Mouse (Mus musculus) embryonic facial prominence, embryonic 13.5 days (tissue): ENCODE measurements around the gene Zfpm1. TPM values are rescaled to one million over a fixed set of nuclear protein-coding genes. Genes with fewer than 3 reads are reported as not detected.

ENCODE experiments used
- ATAC-seq: fragments of 200-750 bp; cut with Nextera tagmentation; 2 replicates; pipeline ENCODE4 v1.8.0; 2017; ENCODE audit warnings: low read depth; ENCODE audit not compliant: insufficient number of reproducible peaks, insufficient read depth, low FRiP score, low TSS enrichment
- H3K27ac ChIP-seq: fragments of 300-500 bp; sonication (generic); 2 replicates; pipeline ENCODE4 v1.5.1; 2015; ENCODE audit warnings: moderate library complexity, mild to moderate bottlenecking, inconsistent platforms
- H3K27me3 ChIP-seq: fragments of 300-500 bp; sonication (generic); 2 replicates; pipeline ENCODE4 v1.6.1; 2015; ENCODE audit warnings: mild to moderate bottlenecking, inconsistent platforms
- H3K36me3 ChIP-seq: fragments of 300-500 bp; sonication (generic); 2 replicates; pipeline ENCODE4 v1.6.1; 2015; ENCODE audit warnings: mild to moderate bottlenecking, inconsistent platforms
- H3K4me1 ChIP-seq: fragments of 300-500 bp; sonication (generic); 2 replicates; pipeline ENCODE4 v1.6.1; 2015; ENCODE audit warnings: inconsistent platforms
- H3K4me2 ChIP-seq: fragments of 300-500 bp; sonication (generic); 2 replicates; pipeline ENCODE4 v1.6.1; 2015; ENCODE audit warnings: moderate library complexity, mild to moderate bottlenecking, inconsistent platforms
- H3K4me3 ChIP-seq: fragments of 300-500 bp; sonication (generic); 2 replicates; pipeline ENCODE4 v1.5.1; 2015; ENCODE audit warnings: mild to moderate bottlenecking, inconsistent platforms
- H3K9ac ChIP-seq: fragments of 300-500 bp; sonication (generic); 2 replicates; pipeline ENCODE4 v1.6.1; 2015; ENCODE audit warnings: mild to moderate bottlenecking, inconsistent platforms
- H3K9me3 ChIP-seq: fragments of 300-500 bp; sonication (generic); 2 replicates; pipeline ENCODE4 v1.6.1; 2016; ENCODE audit warnings: inconsistent platforms
- WGBS: fragments of 180-500 bp; shearing (Covaris S2); methylation state at CpG from one replicate; pipeline ENCODE4 v1.1.7; 2015; ENCODE audit warnings: mixed read lengths; 5-methylcytosine and 5-hydroxymethylcytosine counted together
- polyA plus RNA-seq: library from polyadenylated mRNA; unstranded; fragments of >200 nt; fragmentation: Nextera tagmentation; extraction: Ambion mirVana; gene quantifications from 2 replicates; pipeline ENCODE4 v1.2.1, GENCODE M21; 2015

The Zfpm1 gene
- polyA plus RNA-seq, 1 experiment from 2014 or later, result 1.7 TPM

- Histone ChIP-seq H3K36me3 (no peaks in the 10 kb centered on the region), H3K9me3 (no peaks in the 10 kb centered on the region), H3K9ac (no peak overlapping the region), H3K27me3 (peaks cover 11% of the 10 kb centered on the region), H3K27ac (no peak overlapping the region), H3K4me1 (no peaks in the 10 kb centered on the region), H3K4me3 (no peak overlapping the region), H3K4me2 (no peak overlapping the region)
- ATAC-seq, result no peak
- WGBS, result 57% methylated on average over 9 of the region's 9 CpGs
Observed at GRCm38 (mm10) chr8:122355642-122356606, 74.0 kb downstream of the Zfpm1 start.

- H3K27me3 ChIP-seq, result peaks cover 9% of the 10 kb centered on the region; the same call in 1 of the 2 replicates
- H3K9ac ChIP-seq, result no peak overlapping the region
- 67% methylated on average over 11 of the region's 11 CpGs for WGBS
- ATAC-seq, result no peak
- H3K4me3 ChIP-seq, result no peak overlapping the region
- no peak overlapping the region for H3K4me2 ChIP-seq
- H3K27ac ChIP-seq, result no peak overlapping the region
- H3K9me3 ChIP-seq, result no peaks in the 10 kb centered on the region
- peaks cover 6% of the 10 kb centered on the region for H3K4me1 ChIP-seq
- H3K36me3 ChIP-seq, result no peaks in the 10 kb centered on the region
Observed at GRCm38 (mm10) chr8:122357202-122357601, 75.3 kb downstream of the Zfpm1 start.

- Histone ChIP-seq H3K9ac (no peak overlapping the region), H3K4me3 (no peak overlapping the region), H3K27ac (no peak overlapping the region), H3K4me1 (peaks cover 11% of the 10 kb centered on the region), H3K27me3 (peaks cover 9% of the 10 kb centered on the region; the same call in 1 of the 2 replicates), H3K36me3 (no peaks in the 10 kb centered on the region), H3K4me2 (no peak overlapping the region), H3K9me3 (no peaks in the 10 kb centered on the region)
- 92% methylated on average over 5 of the region's 5 CpGs for WGBS
- no peak for ATAC-seq
Observed at GRCm38 (mm10) chr8:122357641-122358040, 75.7 kb downstream of the Zfpm1 start.

- no peak for ATAC-seq
- Histone ChIP-seq H3K4me3 (no peak overlapping the region), H3K9ac (no peak overlapping the region), H3K4me2 (no peak overlapping the region), H3K27ac (no peak overlapping the region), H3K36me3 (no peaks in the 10 kb centered on the region), H3K27me3 (peaks cover 20% of the 10 kb centered on the region), H3K4me1 (peaks cover 14% of the 10 kb centered on the region), H3K9me3 (no peaks in the 10 kb centered on the region)
- WGBS, result 75% methylated on average over 15 of the region's 15 CpGs
Observed at GRCm38 (mm10) chr8:122359111-122359775, 77.3 kb downstream of the Zfpm1 start.

GRCm38 (mm10) chr8:122360696-122361416, 78.9 kb downstream of the Zfpm1 start, which contains the start of gene Trhr2:
TSS of gene Trhr2 (minus strand) at chr8:122360746.
- no peaks in the 10 kb centered on the region for H3K36me3 ChIP-seq
- H3K9me3 ChIP-seq, result no peaks in the 10 kb centered on the region
- no peak within 1 kb of the TSS for H3K4me3 ChIP-seq
- H3K4me2 ChIP-seq, result no peak within 1 kb of the TSS
- no peak for ATAC-seq
- H3K9ac ChIP-seq, result no peak within 1 kb of the TSS
- WGBS, result 76% methylated on average over 7 of the region's 7 CpGs
- peaks cover 24% of the 10 kb centered on the region for H3K27me3 ChIP-seq
- peaks cover 14% of the 10 kb centered on the region for H3K4me1 ChIP-seq
- H3K27ac ChIP-seq, result no peak within 1 kb of the TSS

GRCm38 (mm10) chr8:122362271-122362670, 80.3 kb downstream of the Zfpm1 start:
- Histone ChIP-seq H3K9me3 (no peaks in the 10 kb centered on the region), H3K4me1 (peaks cover 14% of the 10 kb centered on the region), H3K27me3 (peaks cover 24% of the 10 kb centered on the region), H3K4me3 (no peak overlapping the region), H3K4me2 (0 out of 2 replicates have a peak overlapping the region, but pooled peaks have one; percentile 17), H3K36me3 (no peaks in the 10 kb centered on the region), H3K9ac (no peak overlapping the region), H3K27ac (peak overlapping the region; percentile 22; the same call in 1 of the 2 replicates)
- no peak for ATAC-seq
- WGBS, result 28% methylated on average over 5 of the region's 5 CpGs

GRCm38 (mm10) chr8:122362967-122363366, 81.0 kb downstream of the Zfpm1 start:
- no peaks in the 10 kb centered on the region for H3K9me3 ChIP-seq
- no peak overlapping the region for H3K4me2 ChIP-seq
- H3K9ac ChIP-seq, result 0 out of 2 replicates have a peak overlapping the region, but pooled peaks have one; percentile 12
- no peaks in the 10 kb centered on the region for H3K36me3 ChIP-seq
- peaks cover 14% of the 10 kb centered on the region for H3K4me1 ChIP-seq
- WGBS, result 16% methylated on average over 8 of the region's 8 CpGs
- no peak for ATAC-seq
- H3K27ac ChIP-seq, result no peak overlapping the region
- no peak overlapping the region for H3K4me3 ChIP-seq
- peaks cover 24% of the 10 kb centered on the region for H3K27me3 ChIP-seq

GRCm38 (mm10) chr8:122368494-122368893, 86.6 kb downstream of the Zfpm1 start:
- Histone ChIP-seq H3K4me1 (0 out of 2 replicates have a peak, but pooled peaks cover 3% of the 10 kb centered on the region), H3K4me2 (no peak overlapping the region), H3K9me3 (no peaks in the 10 kb centered on the region), H3K36me3 (no peaks in the 10 kb centered on the region), H3K27ac (no peak overlapping the region), H3K9ac (no peak overlapping the region), H3K4me3 (no peak overlapping the region), H3K27me3 (peaks cover 10% of the 10 kb centered on the region)
- WGBS, result 75% methylated on average over 10 of the region's 10 CpGs
- no peak for ATAC-seq

GRCm38 (mm10) chr8:122369665-122370064, 87.7 kb downstream of the Zfpm1 start:
- no peaks in the 10 kb centered on the region for H3K9me3 ChIP-seq
- WGBS, result 9% methylated on average over 9 of the region's 9 CpGs
- no peak overlapping the region for H3K27ac ChIP-seq
- H3K9ac ChIP-seq, result no peak overlapping the region
- ATAC-seq, result peak; percentile 16; the same call in 1 of the 2 replicates
- 0 out of 2 replicates have a peak, but pooled peaks cover 3% of the 10 kb centered on the region for H3K4me1 ChIP-seq
- H3K4me3 ChIP-seq, result no peak overlapping the region
- H3K36me3 ChIP-seq, result no peaks in the 10 kb centered on the region
- H3K4me2 ChIP-seq, result no peak overlapping the region
- H3K27me3 ChIP-seq, result no peaks in the 10 kb centered on the region

GRCm38 (mm10) chr8:122371706-122372105, 89.8 kb downstream of the Zfpm1 start:
- no peak overlapping the region for H3K27ac ChIP-seq
- H3K36me3 ChIP-seq, result no peaks in the 10 kb centered on the region
- 0 out of 2 replicates have a peak, but pooled peaks cover 10% of the 10 kb centered on the region for H3K4me1 ChIP-seq
- 74% methylated on average over 6 of the region's 6 CpGs for WGBS
- H3K4me2 ChIP-seq, result no peak overlapping the region
- no peaks in the 10 kb centered on the region for H3K27me3 ChIP-seq
- H3K9ac ChIP-seq, result no peak overlapping the region
- no peaks in the 10 kb centered on the region for H3K9me3 ChIP-seq
- ATAC-seq, result no peak
- H3K4me3 ChIP-seq, result no peak overlapping the region

- WGBS, result 93% methylated on average over 7 of the region's 7 CpGs
- no peak overlapping the region for H3K9ac ChIP-seq
- peaks cover 12% of the 10 kb centered on the region for H3K36me3 ChIP-seq
- ATAC-seq, result no peak
- no peaks in the 10 kb centered on the region for H3K27me3 ChIP-seq
- peaks cover 20% of the 10 kb centered on the region for H3K4me1 ChIP-seq
- H3K27ac ChIP-seq, result no peak overlapping the region
- peak overlapping the region; percentile 59 for H3K4me2 ChIP-seq
- 0 out of 2 replicates have a peak overlapping the region, but pooled peaks have one; percentile 95 for H3K4me3 ChIP-seq
- H3K9me3 ChIP-seq, result no peaks in the 10 kb centered on the region
Observed at GRCm38 (mm10) chr8:122375320-122375719, 93.4 kb downstream of the Zfpm1 start.
